Mouse (Mus musculus) megakaryocyte-erythroid progenitor cell, adult 5-6 weeks (primary cell): Measurements from ENCODE around the gene Tekt2. TPM values are rescaled to one million over a fixed set of nuclear protein-coding genes. Genes with fewer than 3 reads are reported as not detected.

Source experiments
- ATAC-seq: replicated peaks from 2 replicates; pipeline ENCODE4 v1.8.0; 2016; ENCODE audit warnings: mild to moderate bottlenecking, inconsistent platforms; ENCODE audit not compliant: severe bottlenecking, poor library complexity, low FRiP score, low TSS enrichment
- total RNA-seq, 2 experiments: library from RNA; stranded (forward) in 1 of 2; stranded (reverse) in 1 of 2; fragments of 200-1000, 215-1000 nt in 1 of 2; fragments of >200 nt in 1 of 2; fragmentation: Nextera tagmentation in 1 of 2; gene quantifications; 2 replicates each; pipeline ENCODE4 v1.2.3; 2014 to 2017

The Tekt2 gene
- not detected in 2 replicates for total RNA-seq (2014; fragmentation: Nextera tagmentation)
- total RNA-seq (2017), result not detected in 2 replicates

DNA sequence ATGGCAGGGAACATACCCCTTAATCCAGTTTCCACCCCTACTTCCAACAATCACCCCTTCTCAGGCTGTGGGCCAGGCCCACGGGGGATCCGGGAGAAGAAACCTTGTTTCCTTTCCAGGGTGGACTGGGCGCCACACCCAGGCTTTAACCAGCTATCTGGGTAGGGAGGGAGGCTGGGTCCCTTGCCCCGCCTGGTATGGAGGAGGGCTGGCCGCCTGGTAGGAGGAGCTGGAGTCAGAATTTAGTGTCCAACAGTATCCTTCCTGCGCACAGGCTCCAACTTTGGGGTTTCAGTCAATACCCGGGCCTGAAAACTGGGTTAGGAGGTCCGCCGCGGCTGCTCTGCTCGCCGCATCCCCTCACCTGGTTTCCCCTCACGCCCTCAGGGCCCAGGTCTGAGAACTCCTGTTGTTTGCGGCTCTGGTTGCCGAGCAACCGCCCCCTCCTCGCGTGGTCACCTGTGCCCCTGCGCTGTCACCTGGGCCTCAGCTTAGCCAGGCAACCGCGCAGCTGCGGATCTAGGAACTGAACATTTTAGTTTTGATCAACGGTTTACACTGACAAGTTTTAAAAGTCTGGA is at the start of gene Tekt2:
Tekt2 (minus strand) TSS at position 408 of the 581 bp plus-strand sequence.
- ATAC-seq, result no peak

DNA sequence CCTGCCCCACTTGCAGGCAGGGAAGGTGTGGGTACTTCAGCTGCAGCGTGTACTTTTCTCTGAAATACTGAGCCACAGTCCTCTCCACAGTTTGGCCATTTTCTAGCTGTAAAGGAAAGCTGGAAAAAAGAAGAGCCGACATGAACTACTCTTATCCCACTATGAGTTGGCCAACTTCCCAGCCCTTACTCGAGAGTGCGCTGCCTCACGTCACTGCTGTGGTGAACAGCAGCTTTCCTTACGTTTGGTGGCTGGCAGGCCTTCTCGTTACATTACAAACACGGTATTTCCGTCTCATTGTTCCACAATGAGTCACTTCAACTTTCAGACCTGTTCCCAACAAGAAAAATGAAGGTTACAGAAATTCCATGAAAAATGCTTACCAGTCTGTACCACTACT is 46.0 kb upstream of the Tekt2 start:
- no peak for ATAC-seq

DNA sequence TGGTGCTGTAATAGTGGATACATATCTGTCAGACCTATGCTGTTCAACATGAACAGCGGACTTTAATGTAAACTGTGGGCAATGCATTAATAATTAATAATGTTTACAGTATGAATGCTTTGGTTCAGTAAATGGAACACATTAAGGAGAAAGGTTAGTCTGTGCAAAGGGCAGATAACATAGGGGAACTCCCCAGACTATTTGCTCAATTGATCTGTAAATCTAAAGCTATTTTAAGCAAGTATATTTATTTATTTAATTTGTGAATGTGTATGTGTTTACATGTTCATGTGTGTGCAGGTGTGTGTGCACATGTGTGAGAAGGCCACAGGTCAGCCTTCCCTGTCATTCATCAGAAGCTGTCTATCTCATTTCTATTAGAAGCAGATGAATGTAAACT is 34.6 kb upstream of the Tekt2 start:
- ATAC-seq, result no peak

DNA sequence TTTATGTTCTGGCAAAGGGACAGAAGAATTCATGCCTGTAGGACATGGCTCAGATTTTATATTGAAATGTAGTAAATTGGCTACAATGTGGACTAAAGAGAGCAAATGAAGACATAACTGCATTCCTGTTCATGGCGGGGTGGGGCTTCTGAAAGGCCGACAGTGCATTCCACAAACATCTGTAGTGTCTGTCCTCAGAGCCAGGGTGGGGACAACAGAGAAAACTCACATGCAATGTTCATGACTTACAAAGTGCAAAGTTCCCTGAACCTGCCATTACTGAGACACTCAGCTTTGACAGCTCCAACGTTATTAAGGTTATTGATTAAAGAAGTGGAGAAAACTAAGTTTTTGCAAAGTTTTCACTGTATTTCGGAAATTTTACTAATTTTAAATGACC is 18.0 kb upstream of the Tekt2 start:
- ATAC-seq, result no peak

DNA sequence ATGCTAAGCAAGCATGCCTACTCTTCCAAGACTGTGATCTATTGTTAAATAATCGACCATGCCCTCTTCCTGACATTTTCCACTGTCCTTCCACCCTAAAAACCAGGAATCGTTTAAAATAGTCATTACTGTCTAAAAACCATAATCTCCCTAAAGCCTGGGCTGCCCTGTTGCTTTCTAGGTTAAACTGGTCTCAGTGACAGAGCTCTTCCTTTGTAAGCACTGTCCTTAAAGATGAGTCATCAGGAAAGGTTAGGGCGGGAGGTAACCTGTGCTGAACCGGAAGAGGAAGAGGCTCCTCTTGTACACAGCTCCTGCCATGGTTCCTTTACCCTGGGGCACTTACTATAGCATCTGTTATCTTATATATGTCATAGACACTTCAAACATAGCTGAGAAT is 14.0 kb upstream of the Tekt2 start:
- no peak for ATAC-seq

DNA sequence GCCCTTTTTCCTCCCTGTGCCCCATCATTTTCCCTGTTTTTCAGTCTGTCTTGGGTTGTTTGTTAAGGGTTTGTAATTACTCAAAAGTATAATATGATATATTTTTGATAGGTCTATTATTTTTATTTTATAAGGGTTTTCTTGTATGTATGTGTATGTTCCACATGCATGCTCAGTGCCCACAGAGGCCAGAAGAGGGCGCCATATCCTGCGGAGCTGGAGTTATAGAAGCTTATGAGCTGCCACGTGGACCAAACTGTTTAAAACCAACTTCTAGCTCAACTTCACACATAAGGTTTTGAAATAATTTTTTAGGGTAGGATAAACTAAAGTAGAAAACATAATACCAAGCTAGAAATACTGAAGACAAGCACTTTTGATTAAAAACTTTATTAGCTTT is 6.9 kb upstream of the Tekt2 start:
- ATAC-seq, result 0 out of 2 replicates have a peak, but pooled peaks have one; percentile 44

DNA sequence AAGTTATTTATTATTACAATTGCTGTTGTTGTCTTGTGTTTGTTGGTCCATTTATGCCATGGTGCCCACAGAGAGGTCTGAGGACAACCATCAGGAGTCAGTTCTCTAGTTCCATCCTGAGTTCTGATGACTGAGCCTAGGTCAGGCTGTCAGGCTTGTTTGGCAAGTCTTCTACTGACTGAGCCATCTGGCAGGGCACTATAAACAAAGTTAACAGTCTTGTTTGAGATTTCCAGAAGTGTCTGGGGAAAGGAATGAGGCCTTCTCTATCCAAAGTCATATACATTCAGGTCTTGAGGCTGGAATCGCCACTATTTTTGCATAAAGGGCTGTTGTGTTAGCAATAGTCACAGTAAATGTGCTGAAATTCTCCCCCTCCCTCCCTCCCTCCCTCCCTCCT is 6.3 kb upstream of the Tekt2 start:
- ATAC-seq, result no peak

DNA sequence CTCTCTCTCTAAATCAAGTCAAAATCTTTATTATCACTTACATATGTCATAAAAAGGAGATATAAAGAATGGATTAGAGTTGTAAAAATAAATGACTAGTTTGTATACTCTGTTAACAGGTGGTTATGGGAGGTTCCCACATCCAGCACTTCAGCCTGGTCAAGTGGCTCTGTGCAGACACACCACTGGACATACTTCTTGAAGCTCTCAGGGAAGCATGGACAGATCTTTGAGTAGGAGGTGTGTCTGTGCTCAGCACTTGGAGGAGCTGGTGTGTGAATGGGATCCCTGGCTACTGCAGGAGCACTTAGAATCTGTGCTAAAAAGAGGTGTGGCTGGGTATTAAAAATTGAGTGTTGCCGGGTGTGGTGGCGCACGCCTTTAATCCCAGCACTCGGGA is 4.8 kb upstream of the Tekt2 start:
- ATAC-seq, result no peak

DNA sequence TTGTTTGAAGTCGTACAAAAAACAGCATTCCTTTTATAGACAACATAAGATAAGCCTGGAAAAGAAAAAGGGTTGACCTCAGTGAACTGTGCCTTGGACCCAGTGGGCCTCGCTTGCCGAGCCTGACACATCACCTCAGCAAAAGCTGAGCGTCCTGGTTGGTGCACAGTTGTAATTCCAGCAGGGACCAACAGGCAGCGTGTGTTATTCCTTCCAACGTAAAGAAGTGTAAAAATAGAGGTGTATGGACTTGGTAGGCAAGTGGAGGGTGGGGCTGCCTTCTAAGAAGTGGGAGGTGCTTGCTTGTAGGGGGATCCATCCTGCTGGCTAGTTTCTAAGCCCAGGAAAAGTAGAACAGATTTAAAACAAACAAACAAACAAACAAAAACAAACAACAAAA is 548 bp upstream of the Tekt2 start:
- no peak for ATAC-seq

DNA sequence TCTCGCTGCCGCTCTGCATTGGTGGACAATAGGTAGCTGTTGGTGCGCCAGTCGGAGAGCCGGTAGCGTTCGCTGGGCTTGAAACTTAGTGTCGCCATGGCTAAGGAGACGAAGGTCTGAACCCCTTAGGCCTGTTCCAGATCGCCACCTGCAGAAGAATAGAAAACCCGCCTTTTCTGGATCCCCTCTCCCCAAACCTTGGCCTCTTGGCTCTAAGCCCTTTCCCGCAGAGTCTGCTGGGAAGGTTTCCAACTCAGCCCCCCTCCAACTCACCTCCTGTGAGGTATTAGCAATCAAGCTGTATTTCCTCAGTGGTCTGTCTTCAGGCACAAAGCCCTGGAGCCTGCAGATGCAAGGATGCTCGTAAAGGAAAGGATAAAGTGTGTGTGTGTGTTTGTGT is 627 bp downstream of the Tekt2 start:
- no peak for ATAC-seq

DNA sequence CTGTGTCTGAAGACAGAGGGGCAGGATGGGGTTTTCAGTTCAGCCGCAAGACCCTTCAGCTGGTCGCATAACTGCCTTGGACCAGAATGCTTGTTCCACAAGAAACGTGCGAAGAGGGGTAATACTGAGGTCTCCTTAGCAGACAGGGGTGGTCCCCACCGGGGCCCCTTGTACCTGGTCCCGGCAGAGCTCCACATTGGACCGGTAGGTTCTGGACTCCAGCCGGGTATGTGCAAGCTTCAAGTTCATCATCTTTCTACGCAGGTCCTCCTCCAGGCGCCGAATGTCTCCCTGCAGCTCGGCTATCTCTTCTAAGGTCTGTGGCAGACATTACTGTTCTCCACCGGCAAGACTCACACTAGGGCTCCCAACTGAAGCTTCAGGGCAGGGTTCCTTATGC is 2.8 kb downstream of the Tekt2 start:
- no peak for ATAC-seq

DNA sequence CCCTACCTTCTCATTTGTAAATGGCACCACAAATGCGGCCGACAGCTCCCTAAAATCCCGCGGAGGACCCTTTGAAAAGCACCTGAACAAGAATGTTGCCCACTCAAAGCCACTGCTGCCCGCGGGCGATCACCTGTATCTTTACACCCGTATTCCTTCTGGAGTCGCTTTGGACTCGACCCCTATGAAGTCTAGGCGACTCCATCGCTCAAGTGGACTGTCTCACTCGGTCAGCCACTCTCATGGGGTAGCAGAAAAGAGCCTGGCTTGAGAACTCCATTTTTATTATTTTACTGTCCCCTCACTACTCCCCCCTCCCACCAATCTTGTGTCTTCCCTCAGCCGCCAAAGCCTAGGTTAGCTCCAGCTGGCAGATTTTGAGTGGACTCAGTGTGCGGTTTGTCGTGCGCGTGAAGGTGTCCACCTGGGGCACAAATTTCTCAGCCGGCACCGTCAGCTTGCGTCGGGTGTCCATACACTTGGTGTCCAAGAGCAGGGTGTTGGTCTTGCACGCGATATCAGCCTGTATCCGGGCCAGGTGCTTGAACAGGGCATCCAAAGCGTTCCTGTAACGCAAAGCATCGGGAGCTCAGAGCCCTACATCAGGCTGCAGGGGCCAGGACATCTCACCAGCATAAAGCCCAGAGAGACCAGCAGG is 3.5 kb downstream of the Tekt2 start:
- peak; percentile 5; the same call in 1 of the 2 replicates for ATAC-seq

DNA sequence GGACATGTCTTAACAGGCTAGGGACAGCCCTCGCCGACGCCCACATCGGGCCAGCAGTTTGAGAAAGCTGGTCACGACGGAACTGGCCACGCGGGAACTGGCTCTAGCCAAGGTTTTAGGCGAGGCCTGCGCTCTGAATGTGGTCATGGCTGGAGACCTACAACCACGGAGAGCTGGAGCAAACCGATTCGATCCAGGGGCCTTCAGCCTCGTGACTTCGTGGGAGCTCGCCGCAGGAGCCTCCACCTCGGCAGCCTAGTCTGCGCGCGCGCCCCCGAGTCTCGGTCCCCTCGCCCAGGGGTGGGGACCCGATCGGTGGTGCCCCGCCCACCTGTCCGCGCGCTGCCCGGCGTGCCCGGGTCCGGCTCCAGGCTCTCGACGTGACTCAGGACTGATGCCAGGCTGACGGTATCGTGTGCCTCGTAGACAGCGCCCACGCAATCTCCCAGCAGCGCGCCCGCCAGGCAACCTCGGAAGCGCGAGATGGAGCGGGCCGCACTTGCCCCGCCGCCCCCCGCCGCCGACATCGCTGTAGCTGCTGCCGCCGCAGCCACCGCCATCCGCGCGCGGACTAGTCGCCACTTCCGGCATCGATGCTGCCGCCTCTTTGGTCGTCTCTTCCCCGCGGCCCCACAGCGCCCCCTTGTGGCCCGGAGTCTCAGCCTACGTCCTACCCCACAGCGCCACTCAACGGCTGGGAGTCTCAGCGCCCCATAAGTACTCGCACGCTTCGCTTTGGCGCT is 4.2 kb downstream of the Tekt2 start, which contains the start of gene Adprhl2:
Adprhl2 (minus strand) TSS at position 593 of the 743 bp plus-strand sequence.
- ATAC-seq, result peak; percentile 86

DNA sequence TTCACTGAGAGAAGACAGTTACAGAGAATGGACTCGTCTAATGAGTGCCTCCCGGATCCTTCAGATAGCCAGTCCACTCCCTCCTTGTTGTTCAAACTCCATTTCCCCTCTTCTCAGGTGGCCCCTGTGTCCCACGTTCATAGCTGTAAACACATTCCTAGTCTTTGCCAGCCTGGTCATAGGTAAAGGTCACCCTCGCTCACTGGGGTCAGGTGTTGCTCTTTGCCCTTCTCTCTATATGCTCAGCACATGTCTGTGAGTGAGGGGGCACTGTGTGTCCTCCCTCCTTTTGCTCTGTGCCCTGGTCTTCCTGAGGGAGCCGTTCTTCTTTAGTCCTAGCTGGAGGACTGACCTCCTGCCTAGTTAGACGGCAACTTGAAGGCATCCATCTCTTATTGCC is 5.7 kb downstream of the Tekt2 start:
- ATAC-seq, result no peak

DNA sequence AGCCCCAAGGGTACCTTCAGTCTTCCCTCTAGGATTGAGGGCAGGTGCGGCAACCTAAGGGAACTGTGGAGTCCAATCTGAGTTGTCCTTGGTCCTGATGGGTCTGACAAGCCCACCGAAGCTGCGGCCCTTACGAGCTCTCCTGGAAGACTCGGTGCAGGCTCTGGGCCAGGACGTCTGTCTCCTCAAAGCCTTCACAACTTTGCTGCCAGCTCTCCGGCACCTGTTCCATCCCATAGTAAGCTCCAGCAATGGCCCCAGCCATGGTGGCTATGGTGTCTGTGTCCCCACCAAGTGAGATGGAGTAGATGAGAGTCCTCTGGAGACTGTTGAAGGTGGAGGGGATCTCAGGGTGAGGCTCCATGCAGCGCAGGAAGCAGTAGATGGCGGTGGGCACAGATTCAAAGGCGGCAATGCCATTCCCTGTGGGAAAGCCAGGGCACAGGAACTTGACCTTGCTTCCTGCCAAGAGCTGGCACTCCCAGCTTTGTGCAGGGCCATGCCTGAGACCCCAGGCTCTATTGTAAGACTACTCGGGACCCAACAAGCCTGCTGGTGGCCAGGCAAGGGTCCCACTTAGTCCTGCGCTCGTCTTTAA is 8.9 kb downstream of the Tekt2 start:
- ATAC-seq, result no peak

DNA sequence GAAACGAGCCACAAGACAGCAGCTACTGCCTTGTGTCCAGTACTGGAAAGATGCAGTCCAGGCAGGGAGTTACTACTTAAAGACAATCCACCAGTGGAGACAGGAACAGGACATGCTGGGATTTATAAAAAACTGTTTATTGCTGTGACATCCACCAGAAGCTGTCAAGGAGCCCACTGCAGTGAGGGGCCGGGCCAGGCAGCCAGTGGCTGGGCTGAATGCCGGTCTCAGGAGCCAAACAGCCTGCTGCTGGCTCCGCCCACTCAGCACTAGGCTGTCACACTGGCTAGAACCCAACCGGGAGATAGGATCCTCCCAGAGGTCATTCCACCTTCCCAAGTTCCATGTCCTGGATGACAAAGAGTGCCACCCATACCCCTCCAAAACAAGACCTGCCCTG is 9.6 kb downstream of the Tekt2 start:
- ATAC-seq, result no peak

DNA sequence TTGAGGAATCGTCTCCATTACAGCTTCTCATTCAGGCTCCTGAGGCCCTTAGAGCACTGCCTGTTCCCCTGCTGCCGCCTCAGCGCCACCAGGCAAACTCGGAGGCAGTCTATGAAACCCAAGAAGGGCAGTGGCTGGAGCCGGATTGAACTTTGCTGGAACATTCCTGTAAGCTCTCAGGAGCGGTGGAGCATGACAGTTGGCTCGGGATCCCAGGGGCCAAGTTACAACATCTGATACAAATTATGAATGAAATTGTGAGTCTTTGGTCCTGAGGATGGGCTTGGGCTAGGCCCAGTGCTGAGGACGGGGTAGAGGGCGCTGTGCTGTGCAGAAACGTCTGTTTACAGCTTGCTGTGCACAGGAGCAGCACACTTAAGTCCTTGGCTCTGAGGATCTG is 11.1 kb downstream of the Tekt2 start:
- ATAC-seq, result 0 out of 2 replicates have a peak, but pooled peaks have one; percentile 12

DNA sequence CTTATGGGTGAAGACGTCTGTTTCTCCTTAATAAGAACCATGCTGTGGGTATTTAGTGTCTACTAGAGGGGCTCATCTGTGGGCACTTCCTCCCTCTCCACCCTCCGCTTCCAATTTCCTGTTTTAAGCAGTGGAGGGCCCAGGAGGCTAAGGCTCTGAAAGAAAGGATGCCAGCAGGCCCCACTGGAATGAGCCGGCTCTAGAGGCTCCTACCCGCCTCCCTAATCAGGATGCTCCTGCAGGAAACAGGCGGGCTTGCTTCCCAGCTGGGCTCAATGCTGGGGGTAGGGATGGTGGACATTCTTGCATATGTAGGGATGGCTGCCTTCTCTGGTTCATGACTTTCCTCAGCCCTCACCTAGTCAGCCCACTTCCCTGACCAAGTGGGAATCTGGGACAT is 12.3 kb downstream of the Tekt2 start:
- ATAC-seq, result no peak

DNA sequence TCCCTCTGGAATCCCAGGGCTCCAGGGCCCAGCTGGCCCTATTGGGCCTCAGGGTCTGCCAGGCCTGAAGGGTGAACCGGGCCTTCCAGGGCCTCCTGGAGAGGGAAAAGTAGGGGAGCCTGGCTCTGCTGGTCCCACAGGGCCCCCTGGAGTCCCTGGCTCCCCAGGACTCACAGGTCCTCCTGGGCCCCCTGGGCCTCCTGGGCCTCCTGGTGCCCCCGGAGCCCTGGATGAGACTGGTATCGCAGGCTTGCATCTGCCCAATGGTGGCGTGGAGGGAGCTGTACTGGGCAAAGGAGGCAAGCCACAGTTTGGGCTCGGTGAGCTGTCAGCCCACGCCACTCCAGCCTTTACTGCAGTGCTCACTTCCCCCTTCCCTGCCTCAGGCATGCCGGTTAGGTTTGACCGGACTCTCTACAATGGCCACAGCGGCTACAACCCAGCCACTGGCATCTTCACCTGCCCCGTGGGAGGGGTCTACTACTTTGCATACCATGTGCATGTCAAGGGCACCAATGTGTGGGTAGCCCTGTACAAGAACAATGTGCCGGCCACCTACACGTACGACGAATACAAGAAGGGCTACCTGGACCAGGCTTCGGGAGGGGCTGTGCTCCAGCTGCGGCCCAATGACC is 13.8 kb downstream of the Tekt2 start:
- ATAC-seq, result no peak

DNA sequence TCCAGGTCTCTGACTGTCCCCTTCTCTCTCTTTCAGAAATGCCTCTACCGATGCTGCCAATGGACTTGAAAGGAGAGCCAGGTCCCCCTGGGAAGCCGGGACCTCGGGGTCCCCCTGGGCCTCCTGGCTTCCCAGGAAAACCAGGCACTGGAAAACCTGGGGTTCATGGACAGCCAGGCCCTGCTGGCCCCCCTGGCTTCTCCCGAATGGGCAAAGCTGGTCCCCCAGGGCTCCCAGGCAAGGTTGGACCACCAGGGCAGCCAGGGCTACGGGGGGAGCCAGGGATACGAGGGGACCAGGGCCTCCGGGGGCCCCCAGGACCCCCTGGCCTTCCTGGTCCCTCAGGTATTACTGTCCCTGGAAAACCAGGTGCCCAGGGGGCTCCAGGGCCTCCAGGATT is 15.1 kb downstream of the Tekt2 start:
- ATAC-seq, result no peak
